Mouse (Mus musculus): ENCODE results near the gene Usp5.

- no peak for TF ChIP-seq CTCF (conservative IDR thresholded peaks at IDR 0.05; ENCODE audit: insufficient read depth, insufficient read length, low read depth, low read length)
- TF ChIP-seq POLR2A (IDR thresholded peaks at IDR 0.05; ENCODE audit: low read depth, low read length) = no peak
Observed at GRCm38 (mm10) chr6:124817563-124817962, 11.7 kb downstream of the Usp5 start.

Data from kidney, adult 2 months (tissue).